Mouse (Mus musculus): ENCODE measurements around the gene Gkap1.

- TF ChIP-seq POLR2A (IDR thresholded peaks at IDR 0.05; ENCODE audit: extremely low read depth, insufficient read depth, low read length) (no peak), CTCF (IDR thresholded peaks at IDR 0.05; ENCODE audit: low read depth, low read length) (no peak)
Observed at GRCm38 (mm10) chr13:58302421-58303145, 27.1 kb upstream of the Gkap1 start.
